Mouse (Mus musculus) C2C12 (cell line): ENCODE measurements around the gene Trpv5.

Experiments
- CTCF ChIP-seq: IDR thresholded peaks from one replicate; pipeline ENCODE4 v1.5.1; 2011; ENCODE audit not compliant: control insufficient read depth, insufficient read depth, insufficient read length
- MYOG ChIP-seq: IDR thresholded peaks from one replicate; pipeline ENCODE4 v1.6.1; 2011; ENCODE audit not compliant: control insufficient read depth, insufficient read length; ENCODE audit errors: extremely low read depth

- TF ChIP-seq CTCF (no peak), MYOG (no peak)
Observed at GRCm38 (mm10) chr6:41641173-41641866, 39.2 kb downstream of the Trpv5 start.
